Mouse (Mus musculus): ENCODE data around the gene Afg1l. TPM values are rescaled to one million over a fixed set of nuclear protein-coding genes. Genes with fewer than 3 reads are reported as not detected.

The Afg1l gene
- polyA plus RNA-seq, 1 experiment from 2014 or later = 5.1 TPM

- H3K27ac ChIP-seq (ENCODE audit: low read depth, low read length) = no peak overlapping the region
- H3K4me2 ChIP-seq (ENCODE audit: low read length) = peak overlapping the region; percentile 36
- no peaks in the 10 kb centered on the region for H3K9me3 ChIP-seq (replicated peaks; ENCODE audit: control insufficient read depth, low read length)
- no peaks in the 10 kb centered on the region for H3K36me3 ChIP-seq (ENCODE audit: control insufficient read depth, insufficient read depth, low read length)
- peak; percentile 69 for ATAC-seq
- peak; percentile 44 for DNase-seq (ENCODE audit: low spot score)
- WGBS = 7% methylated on average over 10 of the region's 10 CpGs
- H3K9ac ChIP-seq (ENCODE audit: low read length) = peak overlapping the region; percentile 32; the same call in 1 of the 2 replicates
- H3K27me3 ChIP-seq (replicated peaks; ENCODE audit: control insufficient read depth, insufficient read depth, low read length) = no peaks in the 10 kb centered on the region
- H3K4me3 ChIP-seq (ENCODE audit: low read depth, low read length) = no peak overlapping the region
- H3K4me1 ChIP-seq (ENCODE audit: control insufficient read depth, insufficient read depth, low read length) = peaks cover 24% of the 10 kb centered on the region
Observed at GRCm38 (mm10) chr10:42417530-42418174, 60.7 kb downstream of the Afg1l start.

GRCm38 (mm10) chr10:42415821-42416470, 62.4 kb downstream of the Afg1l start:
- Histone ChIP-seq H3K9ac (ENCODE audit: low read length) (no peak overlapping the region), H3K27ac (ENCODE audit: low read depth, low read length) (no peak overlapping the region), H3K4me3 (ENCODE audit: low read depth, low read length) (no peak overlapping the region), H3K9me3 (replicated peaks; ENCODE audit: control insufficient read depth, low read length) (no peaks in the 10 kb centered on the region), H3K4me1 (ENCODE audit: control insufficient read depth, insufficient read depth, low read length) (peaks cover 29% of the 10 kb centered on the region), H3K27me3 (replicated peaks; ENCODE audit: control insufficient read depth, insufficient read depth, low read length) (no peaks in the 10 kb centered on the region), H3K4me2 (ENCODE audit: low read length) (no peak overlapping the region; the same call in 1 of the 2 replicates), H3K36me3 (ENCODE audit: control insufficient read depth, insufficient read depth, low read length) (no peaks in the 10 kb centered on the region)
- peak; percentile 4 for DNase-seq (ENCODE audit: low spot score)
- WGBS = 13% methylated on average over 4 of the region's 4 CpGs
- ATAC-seq = no peak

- Histone ChIP-seq H3K4me1 (ENCODE audit: control insufficient read depth, insufficient read depth, low read length) (peaks cover 10% of the 10 kb centered on the region), H3K4me3 (ENCODE audit: low read depth, low read length) (no peak overlapping the region), H3K9me3 (replicated peaks; ENCODE audit: control insufficient read depth, low read length) (no peaks in the 10 kb centered on the region), H3K27ac (ENCODE audit: low read depth, low read length) (peak overlapping the region; percentile 71), H3K36me3 (ENCODE audit: control insufficient read depth, insufficient read depth, low read length) (no peaks in the 10 kb centered on the region), H3K9ac (ENCODE audit: low read length) (no peak overlapping the region), H3K4me2 (ENCODE audit: low read length) (0 out of 2 replicates have a peak overlapping the region, but pooled peaks have one; percentile 18), H3K27me3 (replicated peaks; ENCODE audit: control insufficient read depth, insufficient read depth, low read length) (no peaks in the 10 kb centered on the region)
- DNase-seq (ENCODE audit: low spot score) (peak; percentile 90), ATAC-seq (peak; percentile 91)
- WGBS = 42% methylated on average over 6 of the region's 6 CpGs
Observed at GRCm38 (mm10) chr10:42410748-42411537, 67.4 kb downstream of the Afg1l start.

GRCm38 (mm10) chr10:42390436-42390835, 87.9 kb downstream of the Afg1l start:
- Histone ChIP-seq H3K4me2 (ENCODE audit: low read length) (no peak overlapping the region), H3K4me1 (ENCODE audit: control insufficient read depth, insufficient read depth, low read length) (no peaks in the 10 kb centered on the region), H3K9ac (ENCODE audit: low read length) (no peak overlapping the region), H3K36me3 (ENCODE audit: control insufficient read depth, insufficient read depth, low read length) (no peaks in the 10 kb centered on the region), H3K9me3 (replicated peaks; ENCODE audit: control insufficient read depth, low read length) (no peaks in the 10 kb centered on the region), H3K27me3 (replicated peaks; ENCODE audit: control insufficient read depth, insufficient read depth, low read length) (no peaks in the 10 kb centered on the region), H3K27ac (ENCODE audit: low read depth, low read length) (no peak overlapping the region), H3K4me3 (ENCODE audit: low read depth, low read length) (no peak overlapping the region)
- 82% methylated on average over 11 of the region's 11 CpGs for WGBS
- no peak for DNase-seq (ENCODE audit: low spot score)
- ATAC-seq = no peak

GRCm38 (mm10) chr10:42388181-42388580, 90.2 kb downstream of the Afg1l start:
- Histone ChIP-seq H3K4me1 (ENCODE audit: control insufficient read depth, insufficient read depth, low read length) (peaks cover 16% of the 10 kb centered on the region), H3K4me3 (ENCODE audit: low read depth, low read length) (no peak overlapping the region), H3K9me3 (replicated peaks; ENCODE audit: control insufficient read depth, low read length) (no peaks in the 10 kb centered on the region), H3K4me2 (ENCODE audit: low read length) (no peak overlapping the region), H3K27me3 (replicated peaks; ENCODE audit: control insufficient read depth, insufficient read depth, low read length) (no peaks in the 10 kb centered on the region), H3K27ac (ENCODE audit: low read depth, low read length) (no peak overlapping the region), H3K9ac (ENCODE audit: low read length) (no peak overlapping the region), H3K36me3 (ENCODE audit: control insufficient read depth, insufficient read depth, low read length) (no peaks in the 10 kb centered on the region)
- no peak for DNase-seq (ENCODE audit: low spot score)
- ATAC-seq = no peak

GRCm38 (mm10) chr10:42384946-42385644, 93.3 kb downstream of the Afg1l start:
- H3K4me1 ChIP-seq (ENCODE audit: control insufficient read depth, insufficient read depth, low read length) = peaks cover 16% of the 10 kb centered on the region
- H3K36me3 ChIP-seq (ENCODE audit: control insufficient read depth, insufficient read depth, low read length) = no peaks in the 10 kb centered on the region
- H3K9ac ChIP-seq (ENCODE audit: low read length) = no peak overlapping the region
- no peaks in the 10 kb centered on the region for H3K9me3 ChIP-seq (replicated peaks; ENCODE audit: control insufficient read depth, low read length)
- H3K4me3 ChIP-seq (ENCODE audit: low read depth, low read length) = no peak overlapping the region
- peak overlapping the region; percentile 18 for H3K4me2 ChIP-seq (ENCODE audit: low read length)
- 5% methylated on average over 13 of the region's 13 CpGs for WGBS
- H3K27me3 ChIP-seq (replicated peaks; ENCODE audit: control insufficient read depth, insufficient read depth, low read length) = no peaks in the 10 kb centered on the region
- no peak overlapping the region for H3K27ac ChIP-seq (ENCODE audit: low read depth, low read length)
- DNase-seq (ENCODE audit: low spot score) (peak; percentile 56), ATAC-seq (no peak)

- no peaks in the 10 kb centered on the region for H3K36me3 ChIP-seq (ENCODE audit: control insufficient read depth, insufficient read depth, low read length)
- ATAC-seq = peak; percentile 44; the same call in 1 of the 2 replicates
- no peak overlapping the region for H3K9ac ChIP-seq (ENCODE audit: low read length)
- 23% methylated on average over 6 of the region's 6 CpGs for WGBS
- peak; percentile 48 for DNase-seq (ENCODE audit: low spot score)
- no peak overlapping the region for H3K4me3 ChIP-seq (ENCODE audit: low read depth, low read length)
- H3K4me1 ChIP-seq (ENCODE audit: control insufficient read depth, insufficient read depth, low read length) = peaks cover 16% of the 10 kb centered on the region
- H3K27ac ChIP-seq (ENCODE audit: low read depth, low read length) = no peak overlapping the region
- H3K9me3 ChIP-seq (replicated peaks; ENCODE audit: control insufficient read depth, low read length) = no peaks in the 10 kb centered on the region
- H3K27me3 ChIP-seq (replicated peaks; ENCODE audit: control insufficient read depth, insufficient read depth, low read length) = no peaks in the 10 kb centered on the region
- no peak overlapping the region for H3K4me2 ChIP-seq (ENCODE audit: low read length)
Observed at GRCm38 (mm10) chr10:42383708-42384107, 94.7 kb downstream of the Afg1l start.

GRCm38 (mm10) chr10:42364216-42364615, 114.1 kb downstream of the Afg1l start:
- Histone ChIP-seq H3K4me2 (ENCODE audit: low read length) (no peak overlapping the region), H3K27me3 (replicated peaks; ENCODE audit: control insufficient read depth, insufficient read depth, low read length) (no peaks in the 10 kb centered on the region), H3K27ac (ENCODE audit: low read depth, low read length) (no peak overlapping the region), H3K9ac (ENCODE audit: low read length) (no peak overlapping the region), H3K36me3 (ENCODE audit: control insufficient read depth, insufficient read depth, low read length) (no peaks in the 10 kb centered on the region), H3K4me3 (ENCODE audit: low read depth, low read length) (no peak overlapping the region), H3K9me3 (replicated peaks; ENCODE audit: control insufficient read depth, low read length) (no peaks in the 10 kb centered on the region), H3K4me1 (ENCODE audit: control insufficient read depth, insufficient read depth, low read length) (no peaks in the 10 kb centered on the region; the same call in 1 of the 2 replicates)
- 88% methylated on average over 10 of the region's 10 CpGs for WGBS
- no peak for ATAC-seq
- no peak for DNase-seq (ENCODE audit: low spot score)
